In genomic region chr19:6909507-6910289, GRCm38 (mm10) we compare ENCODE assay signal across 8 mouse cellular contexts. TPM values are rescaled to one million over a fixed set of nuclear protein-coding genes. Genes with fewer than 3 reads are reported as not detected.
DNase-seq lines count a peak whose midpoint lies in the region; ATAC-seq and TF ChIP-seq lines count a peak whose summit lies in the region.

Trmt112 (plus strand) TSS chr19:6909698.
Prdx5 (minus strand) TSS chr19:6910106.

- peak; percentile 99 for DNase-seq in 416B (ENCODE audit: low read depth)
- peak; percentile 89 to 92 for DNase-seq in heart, adult 9 months (ENCODE audit: low spot score in 2 of 2)
- peak; percentile 76 to 85 for DNase-seq in monocyte, adult 2 months (ENCODE audit: low read depth in 1 of 2, low spot score in 2 of 2)
- peak; percentile 90 to 91 for DNase-seq in spleen, postnatal 36 days (ENCODE audit: low spot score in 2 of 2)

- no peak for TF ChIP-seq CTCF in bone marrow, adult 2 months (IDR thresholded peaks at IDR 0.05; ENCODE audit: control insufficient read depth, insufficient read depth, low read length)

- H3K9ac ChIP-seq in embryonic facial prominence, embryonic 15.5 days, result peak within 1 kb of the TSS; percentile 63
- H3K9ac ChIP-seq in kidney, embryonic 14.5 days (ENCODE audit: low read depth, low read length), result peak within 1 kb of the TSS; percentile 72
- H3K9ac ChIP-seq in limb, embryonic 15.5 days, result peak within 1 kb of the TSS; percentile 60

- H3K9me3 ChIP-seq in embryonic facial prominence, embryonic 15.5 days (replicated peaks), result no peaks in the 10 kb centered on the region
- no peaks in the 10 kb centered on the region for H3K9me3 ChIP-seq in kidney, embryonic 14.5 days (ENCODE audit: control insufficient read depth, low read length)
- H3K9me3 ChIP-seq in limb, embryonic 15.5 days, result no peaks in the 10 kb centered on the region

- H3K4me2 ChIP-seq in embryonic facial prominence, embryonic 15.5 days (replicated peaks), result peak within 1 kb of the TSS; percentile 70
- H3K4me2 ChIP-seq in kidney, embryonic 14.5 days (replicated peaks; ENCODE audit: low read depth, low read length), result peak within 1 kb of the TSS; percentile 88
- H3K4me2 ChIP-seq in limb, embryonic 15.5 days, result peak within 1 kb of the TSS; percentile 57

- peak within 1 kb of the TSS; percentile 97 for H3K27ac ChIP-seq in bone marrow, adult 2 months (ENCODE audit: control insufficient read depth, insufficient read depth, low read depth, low read length, poor library complexity)
- peak within 1 kb of the TSS; percentile 99 for H3K27ac ChIP-seq in embryonic facial prominence, embryonic 15.5 days (replicated peaks)
- peak within 1 kb of the TSS; percentile 93 for H3K27ac ChIP-seq in kidney, embryonic 14.5 days (ENCODE audit: low read depth, low read length)
- peak within 1 kb of the TSS; percentile 99 for H3K27ac ChIP-seq in limb, embryonic 15.5 days

- ATAC-seq in embryonic facial prominence, embryonic 15.5 days (ENCODE audit: insufficient number of reproducible peaks, low FRiP score, low TSS enrichment, low read depth), result peak; percentile 94
- peak; percentile 87 for ATAC-seq in kidney, embryonic 14.5 days (ENCODE audit: low FRiP score, low TSS enrichment)
- ATAC-seq in limb, embryonic 15.5 days (ENCODE audit: insufficient number of reproducible peaks, low FRiP score, low TSS enrichment, low read depth), result peak; percentile 92

- H3K4me3 ChIP-seq in bone marrow, adult 2 months (replicated peaks; ENCODE audit: control insufficient read depth, low read depth, low read length), result peak within 1 kb of the TSS; percentile 86
- H3K4me3 ChIP-seq in embryonic facial prominence, embryonic 15.5 days (replicated peaks), result peak within 1 kb of the TSS; percentile 66
- H3K4me3 ChIP-seq in kidney, embryonic 14.5 days (ENCODE audit: low read length), result peak within 1 kb of the TSS; percentile 73
- peak within 1 kb of the TSS; percentile 64 for H3K4me3 ChIP-seq in limb, embryonic 15.5 days

- TF ChIP-seq POLR2A in bone marrow, adult 2 months (IDR thresholded peaks at IDR 0.05; ENCODE audit: borderline replicate concordance, control insufficient read depth, low read depth, low read length), result peak; percentile 93; the same call in 1 of the 2 replicates

- H3K4me1 ChIP-seq in bone marrow, adult 2 months (ENCODE audit: control insufficient read depth, insufficient read depth, low read length), result no peaks in the 10 kb centered on the region; the same call in 1 of the 2 replicates
- H3K4me1 ChIP-seq in embryonic facial prominence, embryonic 15.5 days, result peaks cover 26% of the 10 kb centered on the region
- H3K4me1 ChIP-seq in kidney, embryonic 14.5 days (ENCODE audit: control insufficient read depth, insufficient read depth, low read length), result peaks cover 21% of the 10 kb centered on the region; the same call in 1 of the 2 replicates
- peaks cover 38% of the 10 kb centered on the region for H3K4me1 ChIP-seq in limb, embryonic 15.5 days

- peaks cover 50% of the 10 kb centered on the region for H3K36me3 ChIP-seq in embryonic facial prominence, embryonic 15.5 days
- peaks cover 53% of the 10 kb centered on the region for H3K36me3 ChIP-seq in kidney, embryonic 14.5 days (ENCODE audit: control insufficient read depth, insufficient read depth, low read length)
- peaks cover 62% of the 10 kb centered on the region for H3K36me3 ChIP-seq in limb, embryonic 15.5 days

- WGBS in bone marrow, adult 2 months, result under 1% methylated on average over 65 of the region's 65 CpGs
- under 1% methylated on average over 65 of the region's 65 CpGs for WGBS in embryonic facial prominence, embryonic 15.5 days
- under 1% methylated on average over 65 of the region's 65 CpGs for WGBS in kidney, embryonic 14.5 days
- under 1% methylated on average over 64 of the region's 65 CpGs for WGBS in limb, embryonic 15.5 days

- H3K27me3 ChIP-seq in embryonic facial prominence, embryonic 15.5 days, result no peaks in the 10 kb centered on the region
- no peaks in the 10 kb centered on the region for H3K27me3 ChIP-seq in kidney, embryonic 14.5 days (ENCODE audit: control insufficient read depth, insufficient read depth, low read length)
- H3K27me3 ChIP-seq in limb, embryonic 15.5 days, result no peaks in the 10 kb centered on the region

RNA-seq across cellular contexts. Expression of gene Trmt112, which starts in this region (rescaled TPM):
- 28.6 and 37.9 TPM in 2 replicates for polyA plus RNA-seq in bone marrow, adult 2 months (2011; ENCODE audit: insufficient read depth, insufficient read length, low replicate concordance, missing spikeins)
- 137 and 138 TPM in 2 replicates for polyA plus RNA-seq in embryonic facial prominence, embryonic 15.5 days (2015; fragmentation: Nextera tagmentation; extraction: Ambion mirVana)
- polyA plus RNA-seq in kidney, embryonic 14.5 days (2014; fragmentation: Nextera tagmentation; extraction: Ambion mirVana), result 164 and 181 TPM in 2 replicates
- 123 and 138 TPM in 2 replicates for polyA plus RNA-seq in limb, embryonic 15.5 days (2015; fragmentation: Nextera tagmentation; extraction: Ambion mirVana)

RNA-seq across cellular contexts. Expression of gene Prdx5, which starts in this region (rescaled TPM):
- polyA plus RNA-seq in bone marrow, adult 2 months (2011; ENCODE audit: insufficient read depth, insufficient read length, low replicate concordance, missing spikeins), result 181 and 324 TPM in 2 replicates
- 321 and 330 TPM in 2 replicates for polyA plus RNA-seq in embryonic facial prominence, embryonic 15.5 days (2015; fragmentation: Nextera tagmentation; extraction: Ambion mirVana)
- polyA plus RNA-seq in kidney, embryonic 14.5 days (2014; fragmentation: Nextera tagmentation; extraction: Ambion mirVana), result 177 and 235 TPM in 2 replicates
- 349 and 392 TPM in 2 replicates for polyA plus RNA-seq in limb, embryonic 15.5 days (2015; fragmentation: Nextera tagmentation; extraction: Ambion mirVana)

Comparison
In these comparisons a context has a peak if more than half of its experiments do, and no peak if none do; other contexts are left out.
1. Peak in every context shown above with its lines: DNase-seq, ATAC-seq, H3K4me3 ChIP-seq and H3K27ac ChIP-seq.